Mouse (Mus musculus) adrenal gland, adult (tissue): ENCODE measurements around the gene Tns1.
A peak's percentile ranks its signal among the peaks of the same experiment; 100 is the strongest.

Source experiments
- DNase-seq, 2 experiments: peaks; one replicate each; pipeline ENCODE4 v3.0.0; 2022 to 2023; ENCODE audit warnings: low spot score in 1 of 2; ENCODE audit not compliant: inconsistent age in 2 of 2

Gene Tns1

GRCm38 (mm10) chr1:73995063-73995810 is 129.0 kb downstream of the Tns1 start:
- DNase-seq: peak in 1 of 2 experiments; percentile 59

GRCm38 (mm10) chr1:73993901-73994426 is 130.3 kb downstream of the Tns1 start:
- peak in 1 of 2 experiments; percentile 63 for DNase-seq

GRCm38 (mm10) chr1:73993279-73993678 is 131.0 kb downstream of the Tns1 start:
- no peak for DNase-seq

GRCm38 (mm10) chr1:73992201-73992938 is 131.9 kb downstream of the Tns1 start:
- peak in 1 of 2 experiments; percentile 79 for DNase-seq

- no peak for DNase-seq
These were observed 133.0 kb downstream of the Tns1 start for GRCm38 (mm10) chr1:73991226-73991625.

GRCm38 (mm10) chr1:73990024-73990423 is 134.2 kb downstream of the Tns1 start:
- no peak for DNase-seq

GRCm38 (mm10) chr1:73987705-73988201 is 136.5 kb downstream of the Tns1 start:
- peak; percentile 58 to 72 for DNase-seq

GRCm38 (mm10) chr1:73986268-73987045 is 137.8 kb downstream of the Tns1 start:
- DNase-seq: peak; percentile 54 to 81

GRCm38 (mm10) chr1:73985611-73986010 is 138.6 kb downstream of the Tns1 start:
- no peak for DNase-seq

GRCm38 (mm10) chr1:73979214-73979613 is 145.0 kb downstream of the Tns1 start:
- peak in 1 of 2 experiments; percentile 64 for DNase-seq

GRCm38 (mm10) chr1:73978576-73978975 is 145.7 kb downstream of the Tns1 start:
- no peak for DNase-seq

- DNase-seq: no peak
These were observed 150.3 kb downstream of the Tns1 start for GRCm38 (mm10) chr1:73973992-73974391.

- no peak for DNase-seq
These were observed 151.5 kb downstream of the Tns1 start for GRCm38 (mm10) chr1:73972726-73973125.

GRCm38 (mm10) chr1:73970161-73970730 is 154.0 kb downstream of the Tns1 start:
- no peak for DNase-seq

- DNase-seq: peak in 1 of 2 experiments; percentile 74
These were observed 155.3 kb downstream of the Tns1 start for GRCm38 (mm10) chr1:73968712-73969511.

GRCm38 (mm10) chr1:73966411-73967238 is 157.6 kb downstream of the Tns1 start:
- peak; percentile 72 to 82 for DNase-seq

- DNase-seq: peak in 1 of 2 experiments; percentile 69
These were observed 160.0 kb downstream of the Tns1 start for GRCm38 (mm10) chr1:73964151-73964743.

GRCm38 (mm10) chr1:73963626-73964025 is 160.6 kb downstream of the Tns1 start:
- DNase-seq: peak; percentile 91 to 95
